Comparison of ENCODE assay signal across 7 mouse cellular contexts in genomic region chr8:120144652-120145301, GRCm38 (mm10). TPM values are rescaled to one million over a fixed set of nuclear protein-coding genes. Genes with fewer than 3 reads are reported as not detected.
DNase-seq lines count a peak whose midpoint lies in the region; ATAC-seq and TF ChIP-seq lines count a peak whose summit lies in the region.

No protein-coding gene starts in this region.

- H3K27me3 ChIP-seq in hindbrain, postnatal 0 days (ENCODE audit: insufficient read depth, low read length): no peaks in the 10 kb centered on the region
- no peaks in the 10 kb centered on the region for H3K27me3 ChIP-seq in midbrain, embryonic 10.5 days (ENCODE audit: low read depth, poor library complexity, severe bottlenecking)

- H3K4me3 ChIP-seq in hindbrain, postnatal 0 days (ENCODE audit: low read length): no peak overlapping the region
- no peak overlapping the region for H3K4me3 ChIP-seq in midbrain, embryonic 10.5 days

- no peaks in the 10 kb centered on the region for H3K9me3 ChIP-seq in hindbrain, postnatal 0 days (ENCODE audit: low read length)
- H3K9me3 ChIP-seq in midbrain, embryonic 10.5 days (replicated peaks): no peaks in the 10 kb centered on the region

- intact Hi-C loops in heart, postnatal 25 days (cut with DNase I): no loop called here

- peak; percentile 38 for ATAC-seq in hindbrain, postnatal 0 days

- no peak for TF ChIP-seq CTCF in hindbrain, postnatal 0 days (IDR thresholded peaks at IDR 0.05; ENCODE audit: low read depth)

- H3K9ac ChIP-seq in hindbrain, postnatal 0 days (replicated peaks; ENCODE audit: low read length): no peak overlapping the region

- peak; percentile 64 for DNase-seq in cerebellum, adult 11 months
- peak; percentile 69 to 73 for DNase-seq in cerebellum, postnatal 10 days
- DNase-seq in hindbrain, postnatal 0 days (ENCODE audit: low spot score): peak; percentile 48
- DNase-seq in midbrain, embryonic 10.5 days (ENCODE audit: low spot score): no peak
- DNase-seq in heart, adult 9 months (ENCODE audit: low spot score in 2 of 2): no peak
- no peak for DNase-seq in heart, adult 11 months
- no peak for DNase-seq in heart, postnatal 25 days (ENCODE audit: low spot score)

- H3K4me1 ChIP-seq in hindbrain, postnatal 0 days (ENCODE audit: insufficient read depth, low read length): peaks cover 18% of the 10 kb centered on the region
- peaks cover 33% of the 10 kb centered on the region for H3K4me1 ChIP-seq in midbrain, embryonic 10.5 days

- H3K36me3 ChIP-seq in hindbrain, postnatal 0 days (ENCODE audit: insufficient read depth, low read length): no peaks in the 10 kb centered on the region
- H3K36me3 ChIP-seq in midbrain, embryonic 10.5 days: 0 out of 2 replicates have a peak, but pooled peaks cover 5% of the 10 kb centered on the region

- WGBS in hindbrain, postnatal 0 days: 43% methylated on average over 12 of the region's 12 CpGs
- WGBS in midbrain, embryonic 10.5 days: 66% methylated on average over 12 of the region's 12 CpGs

- peak overlapping the region; percentile 75 for H3K27ac ChIP-seq in hindbrain, postnatal 0 days
- H3K27ac ChIP-seq in midbrain, embryonic 10.5 days (replicated peaks): peak overlapping the region; percentile 75

- 0 out of 2 replicates have a peak overlapping the region, but pooled peaks have one; percentile 23 for H3K4me2 ChIP-seq in hindbrain, postnatal 0 days (ENCODE audit: low read depth, low read length)

RNA-seq across cellular contexts. Expression of gene 6430548M08Rik, which starts 30.8 kb away (rescaled TPM):
- 66.1 and 75.6 TPM in 2 replicates for total RNA-seq in hindbrain, postnatal 0 days (2014; rRNA removed)
- 33.9 and 35.6 TPM in 2 replicates for polyA plus RNA-seq in hindbrain, postnatal 0 days (2015; fragmentation: Nextera tagmentation; extraction: Ambion mirVana)
- polyA plus RNA-seq in midbrain, embryonic 10.5 days (2016; fragmentation: Nextera tagmentation; extraction: Ambion mirVana): 5.8 and 11.0 TPM in 2 replicates
- total RNA-seq in heart, postnatal 25 days (2021): 10 to 100 TPM; 11.5 to 16.7 TPM

RNA-seq across cellular contexts. Expression of gene Fam92b, which starts 32.5 kb away (rescaled TPM):
- 1.2 and 3.3 TPM in 2 replicates for total RNA-seq in hindbrain, postnatal 0 days (2014; rRNA removed)
- polyA plus RNA-seq in hindbrain, postnatal 0 days (2015; fragmentation: Nextera tagmentation; extraction: Ambion mirVana): 1.6 and 2.0 TPM in 2 replicates
- 2.6 and 3.3 TPM in 2 replicates for polyA plus RNA-seq in midbrain, embryonic 10.5 days (2016; fragmentation: Nextera tagmentation; extraction: Ambion mirVana)
- not detected for total RNA-seq in heart, postnatal 25 days (2021)

RNA-seq across cellular contexts. Expression of gene Zdhhc7, which starts 43.5 kb away (rescaled TPM):
- total RNA-seq in hindbrain, postnatal 0 days (2014; rRNA removed): 37.7 and 46.2 TPM in 2 replicates
- polyA plus RNA-seq in hindbrain, postnatal 0 days (2015; fragmentation: Nextera tagmentation; extraction: Ambion mirVana): 25.3 and 26.6 TPM in 2 replicates
- 34.5 and 38.4 TPM in 2 replicates for polyA plus RNA-seq in midbrain, embryonic 10.5 days (2016; fragmentation: Nextera tagmentation; extraction: Ambion mirVana)
- 10 to 100 TPM; 35.4 to 36.4 TPM for total RNA-seq in heart, postnatal 25 days (2021)

Comparison
In these comparisons a context has a peak if more than half of its experiments do, and no peak if none do; other contexts are left out.
1. DNase-seq: peak in cerebellum, adult 11 months (single experiment), cerebellum, postnatal 10 days (2 of 2) and hindbrain, postnatal 0 days (single experiment); none in midbrain, embryonic 10.5 days (single experiment), heart, adult 9 months (0 of 2), heart, adult 11 months (single experiment) and heart, postnatal 25 days (single experiment).